Mouse (Mus musculus): ENCODE results near the gene Kctd12b. TPM values are rescaled to one million over a fixed set of nuclear protein-coding genes. Genes with fewer than 3 reads are reported as not detected.

The Kctd12b gene
- polyA plus RNA-seq, 1 experiment, result 2.4 TPM

- no peak overlapping the region for H3K27ac ChIP-seq (ENCODE audit: insufficient read depth, low read length)
- no peak overlapping the region for H3K4me3 ChIP-seq (ENCODE audit: insufficient read depth, low read length)
- no peak for TF ChIP-seq POLR2A (IDR thresholded peaks at IDR 0.05; ENCODE audit: extremely low read depth, insufficient read depth, low read length)
- no peak for TF ChIP-seq CTCF (IDR thresholded peaks at IDR 0.05; ENCODE audit: extremely low read depth, insufficient read depth, low read length)
Measured at GRCm38 (mm10) chrX:153664903-153665302, 31.3 kb downstream of the Kctd12b start.

DNA sequence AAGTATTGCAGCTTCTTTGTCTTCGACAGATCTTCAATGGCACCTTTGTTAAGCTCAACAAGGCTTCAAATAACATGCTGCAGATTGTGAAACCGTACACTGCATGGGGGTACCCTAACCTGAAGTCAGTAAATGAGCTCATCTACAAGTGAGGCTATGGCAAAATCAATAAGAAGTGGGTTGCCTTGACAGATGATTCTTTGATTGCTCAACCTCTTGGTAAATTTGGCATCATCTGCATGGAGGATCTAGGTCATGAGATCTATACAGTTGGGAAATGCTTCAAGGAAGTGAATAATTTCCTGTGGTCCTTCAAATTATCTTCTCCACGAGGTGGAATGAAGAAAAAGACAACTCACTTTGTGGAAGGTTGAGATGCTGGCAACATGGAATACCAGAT lies 39.2 kb downstream of the Kctd12b start:
- Histone ChIP-seq H3K4me1 (ENCODE audit: control insufficient read depth, insufficient read depth, low read length) (no peaks in the 10 kb centered on the region), H3K27ac (ENCODE audit: insufficient read depth, low read length) (no peak overlapping the region), H3K4me3 (ENCODE audit: insufficient read depth, low read length) (no peak overlapping the region)
- TF ChIP-seq CTCF (IDR thresholded peaks at IDR 0.05; ENCODE audit: extremely low read depth, insufficient read depth, low read length), result no peak
- TF ChIP-seq POLR2A (IDR thresholded peaks at IDR 0.05; ENCODE audit: extremely low read depth, insufficient read depth, low read length), result no peak

More at GRCm38 (mm10) chrX:153664903-153665302, 31.3 kb downstream of the Kctd12b start:
- no peaks in the 10 kb centered on the region for H3K4me1 ChIP-seq (ENCODE audit: control insufficient read depth, insufficient read depth, low read length)

GRCm38 (mm10) chrX:153640615-153641014 lies 55.6 kb downstream of the Kctd12b start:
- H3K4me1 ChIP-seq (ENCODE audit: control insufficient read depth, insufficient read depth, low read length), result no peaks in the 10 kb centered on the region
- no peak overlapping the region for H3K27ac ChIP-seq (ENCODE audit: insufficient read depth, low read length)
- no peak overlapping the region for H3K4me3 ChIP-seq (ENCODE audit: insufficient read depth, low read length)
- TF ChIP-seq POLR2A (IDR thresholded peaks at IDR 0.05; ENCODE audit: extremely low read depth, insufficient read depth, low read length) (no peak), CTCF (IDR thresholded peaks at IDR 0.05; ENCODE audit: extremely low read depth, insufficient read depth, low read length) (no peak)

DNA sequence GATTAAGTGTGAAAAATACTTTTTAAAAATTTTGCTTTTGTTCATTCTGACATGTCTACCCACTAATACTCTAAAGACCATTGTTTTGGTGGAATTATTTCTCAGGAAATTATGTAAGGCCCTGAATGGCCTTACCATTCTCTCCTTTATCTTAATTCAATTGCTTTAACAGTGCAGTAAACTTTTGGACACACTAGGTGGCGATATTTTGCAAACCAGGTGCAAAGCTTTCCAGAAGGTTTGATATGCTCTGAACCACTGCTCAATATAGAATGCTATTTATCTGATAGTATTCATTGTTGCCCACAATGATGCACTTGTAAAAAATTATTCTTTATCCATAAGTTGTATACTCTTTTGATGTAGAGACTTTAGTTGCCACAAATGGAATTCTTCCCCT lies 59.9 kb downstream of the Kctd12b start:
- no peaks in the 10 kb centered on the region for H3K4me1 ChIP-seq (ENCODE audit: control insufficient read depth, insufficient read depth, low read length)
- TF ChIP-seq POLR2A (IDR thresholded peaks at IDR 0.05; ENCODE audit: extremely low read depth, insufficient read depth, low read length), result no peak
- TF ChIP-seq CTCF (IDR thresholded peaks at IDR 0.05; ENCODE audit: extremely low read depth, insufficient read depth, low read length), result no peak
- H3K27ac ChIP-seq (ENCODE audit: insufficient read depth, low read length), result no peak overlapping the region
- H3K4me3 ChIP-seq (ENCODE audit: insufficient read depth, low read length), result no peak overlapping the region

Other genes with a start within 250 kb of the Kctd12b start
- 122 and 124 TPM in 2 replicates for gene Ubqln2, start 198.2 kb downstream of the Kctd12b start, polyA plus RNA-seq (2012; rRNA removed)
- not detected in 2 replicates for gene Cypt3, start 137.8 kb downstream of the Kctd12b start, polyA plus RNA-seq (2012; rRNA removed)
- gene Nbdy, start 27.2 kb upstream of the Kctd12b start, polyA plus RNA-seq (2012; rRNA removed), result 68.0 and 77.9 TPM in 2 replicates
- gene Spin2c, start 135.8 kb upstream of the Kctd12b start, polyA plus RNA-seq (2012; rRNA removed), result 7.7 and 10.2 TPM in 2 replicates